Mouse (Mus musculus): ENCODE measurements around the gene Snx29.

GRCm38 (mm10) chr16:11778715-11779460 lies 456.2 kb downstream of the Snx29 start:
- TF ChIP-seq CTCF (IDR thresholded peaks at IDR 0.05; ENCODE audit: borderline replicate concordance, control insufficient read depth, extremely low read depth, insufficient read depth, low read length, poor library complexity): no peak
- TF ChIP-seq POLR2A (IDR thresholded peaks at IDR 0.05; ENCODE audit: control insufficient read depth, extremely low read depth, insufficient read depth, low read length, poor library complexity): no peak
